Mouse (Mus musculus) myocyte (in vitro differentiated cells): ENCODE data around the gene Olfr312. TPM values are rescaled to one million over a fixed set of nuclear protein-coding genes. Genes with fewer than 3 reads are reported as not detected.

Experiments used
- H3K27me3 ChIP-seq: one replicate; pipeline ENCODE4 v1.6.1; 2011; ENCODE audit not compliant: control insufficient read depth, insufficient read depth, insufficient read length
- H3K36me3 ChIP-seq: one replicate; pipeline ENCODE4 v1.6.1; 2011; ENCODE audit not compliant: control insufficient read depth, insufficient read depth
- H3K4me2 ChIP-seq: one replicate; pipeline ENCODE4 v1.6.1; 2011; ENCODE audit warnings: low read depth, control low read depth
- H3K4me3 ChIP-seq: one replicate; pipeline ENCODE4 v1.5.1; 2011; ENCODE audit warnings: mild to moderate bottlenecking, control low read depth, moderate library complexity
- H3K79me2 ChIP-seq: one replicate; pipeline ENCODE4 v1.6.1; 2011; ENCODE audit not compliant: control insufficient read depth, insufficient read depth
- H3ac ChIP-seq: one replicate; pipeline ENCODE4 v1.6.1; 2011; ENCODE audit not compliant: control insufficient read depth, insufficient read length
- CEBPB ChIP-seq: IDR thresholded peaks from 2 replicates; pipeline ENCODE4 v1.6.1; 2011; ENCODE audit warnings: mild to moderate bottlenecking, moderate library complexity; ENCODE audit not compliant: poor library complexity, insufficient read depth, severe bottlenecking
- E2F4 ChIP-seq: IDR thresholded peaks from one replicate; pipeline ENCODE4 v1.6.1; 2011; ENCODE audit warnings: mild to moderate bottlenecking, control low read depth, moderate library complexity; ENCODE audit not compliant: insufficient read depth
- MAX ChIP-seq: IDR thresholded peaks from one replicate; pipeline ENCODE4 v1.6.1; 2011; ENCODE audit warnings: low read depth, mild to moderate bottlenecking, control low read depth
- MYOD1 ChIP-seq, 3 experiments: IDR thresholded peaks; one replicate each; pipeline ENCODE4 v1.6.1; 2011; ENCODE audit warnings: control low read depth in 2 of 3, low read depth in 2 of 3, mild to moderate bottlenecking in 2 of 3, moderate library complexity in 1 of 3; ENCODE audit not compliant: insufficient read length in 2 of 3, control insufficient read depth in 1 of 3
- MYOG ChIP-seq, 3 experiments: IDR thresholded peaks; one replicate each; pipeline ENCODE4 v1.6.1; 2011; ENCODE audit warnings: control low read depth in 2 of 3, low read depth in 2 of 3, mild to moderate bottlenecking in 2 of 3; ENCODE audit not compliant: insufficient read length in 2 of 3, control insufficient read depth in 1 of 3, insufficient read depth in 1 of 3
- POLR2A ChIP-seq: IDR thresholded peaks from one replicate; pipeline ENCODE4 v1.6.1; 2011; ENCODE audit warnings: low read depth, mild to moderate bottlenecking, control low read depth, moderate library complexity; ENCODE audit not compliant: insufficient read length
- POLR2AphosphoS2 ChIP-seq: IDR thresholded peaks from one replicate; pipeline ENCODE4 v1.6.1; 2011; ENCODE audit warnings: low read depth, control low read depth; ENCODE audit not compliant: insufficient read length
- REST ChIP-seq: IDR thresholded peaks from one replicate; pipeline ENCODE4 v1.6.1; 2011; ENCODE audit warnings: mild to moderate bottlenecking, control low read depth, moderate library complexity; ENCODE audit not compliant: insufficient read depth, insufficient read length
- SRF ChIP-seq: IDR thresholded peaks from one replicate; pipeline ENCODE4 v1.6.1; 2011; ENCODE audit warnings: low read depth; ENCODE audit not compliant: control insufficient read depth, insufficient read length
- TCF12 ChIP-seq: IDR thresholded peaks from one replicate; pipeline ENCODE4 v1.6.1; 2011; ENCODE audit warnings: mild to moderate bottlenecking, control low read depth; ENCODE audit not compliant: poor library complexity, insufficient read depth, severe bottlenecking
- TCF3 ChIP-seq: IDR thresholded peaks from one replicate; pipeline ENCODE4 v1.6.1; 2011; ENCODE audit warnings: low read depth, control low read depth; ENCODE audit not compliant: insufficient read length
- USF1 ChIP-seq: IDR thresholded peaks from one replicate; pipeline ENCODE4 v1.6.1; 2011; ENCODE audit warnings: low read depth, mild to moderate bottlenecking, control low read depth, moderate library complexity
- polyA plus RNA-seq: library from polyadenylated mRNA; unstranded; fragments of >200 nt; fragmentation: generic; extraction: Trizol; gene quantifications from one replicate; pipeline ENCODE4 v1.2.1, GENCODE M21; 2012; ENCODE audit warnings: missing spikeins

The Olfr312 gene
- polyA plus RNA-seq, 1 experiment, result not detected

- Histone ChIP-seq H3K36me3 (peaks cover 3% of the 10 kb centered on the region), H3K4me3 (no peak overlapping the region), H3ac (no peak overlapping the region), H3K4me2 (no peak overlapping the region), H3K27me3 (no peaks in the 10 kb centered on the region), H3K79me2 (no peaks in the 10 kb centered on the region)
- TF ChIP-seq CEBPB (no peak), TCF3 (no peak), MYOD1 (IDR thresholded peaks at IDR 0.05; ENCODE audit: control insufficient read depth in 1 of 3, insufficient read length in 2 of 3, low read depth in 2 of 3) (no peak), POLR2AphosphoS2 (no peak), MYOG (IDR thresholded peaks at IDR 0.05; ENCODE audit: control insufficient read depth in 1 of 3, insufficient read depth in 1 of 3, insufficient read length in 2 of 3, low read depth in 2 of 3) (no peak), TCF12 (no peak), USF1 (no peak), REST (no peak), E2F4 (no peak), POLR2A (no peak), SRF (no peak), MAX (no peak)
Measured at GRCm38 (mm10) chr11:58883756-58884155, 54.7 kb downstream of the Olfr312 start.

Other genes with a start within 250 kb of the Olfr312 start
- gene Olfr324, start 234.1 kb upstream of the Olfr312 start, polyA plus RNA-seq, result not detected
- gene 2210407C18Rik, start 213.2 kb upstream of the Olfr312 start, polyA plus RNA-seq, result not detected
- not detected for gene Olfr323, start 198.7 kb upstream of the Olfr312 start, polyA plus RNA-seq
- gene Trim58, start 188.8 kb upstream of the Olfr312 start, polyA plus RNA-seq, result not detected
- gene Olfr322, start 170.5 kb upstream of the Olfr312 start, polyA plus RNA-seq, result not detected
- not detected for gene Olfr320, start 148.1 kb upstream of the Olfr312 start, polyA plus RNA-seq
- not detected for gene Olfr319, start 130.1 kb upstream of the Olfr312 start, polyA plus RNA-seq
- gene Olfr318, start 105.2 kb upstream of the Olfr312 start, polyA plus RNA-seq, result not detected
- gene Olfr317, start 90.0 kb upstream of the Olfr312 start, polyA plus RNA-seq, result not detected
- gene Olfr316, start 76.5 kb upstream of the Olfr312 start, polyA plus RNA-seq, result not detected
- gene Olfr315, start 56.0 kb upstream of the Olfr312 start, polyA plus RNA-seq, result not detected
- gene Olfr314, start 46.3 kb upstream of the Olfr312 start, polyA plus RNA-seq, result not detected
- gene Fam183b, start 27.3 kb upstream of the Olfr312 start, polyA plus RNA-seq, result not detected
- gene Olfr313, start 14.2 kb upstream of the Olfr312 start, polyA plus RNA-seq, result not detected
- gene Olfr311, start 10.0 kb downstream of the Olfr312 start, polyA plus RNA-seq, result not detected
- gene Gm12258, start 17.9 kb downstream of the Olfr312 start, polyA plus RNA-seq, result 2.0 TPM
- 2.5 TPM for gene 2810021J22Rik, start 38.0 kb downstream of the Olfr312 start, polyA plus RNA-seq
- gene Zfp39, start 75.0 kb downstream of the Olfr312 start, polyA plus RNA-seq, result 0.96 TPM
- not detected for gene Btnl10, start 88.7 kb downstream of the Olfr312 start, polyA plus RNA-seq
- gene Rnf187, start 109.7 kb downstream of the Olfr312 start, polyA plus RNA-seq, result 197 TPM
- 0.88 TPM for gene Hist3h2ba, start 119.7 kb downstream of the Olfr312 start, polyA plus RNA-seq
- 24.4 TPM for gene Hist3h2a, start 125.4 kb downstream of the Olfr312 start, polyA plus RNA-seq
- 0.64 TPM for gene Trim17, start 125.4 kb downstream of the Olfr312 start, polyA plus RNA-seq
- 19.3 TPM for gene Trim11, start 148.9 kb downstream of the Olfr312 start, polyA plus RNA-seq